Mouse (Mus musculus): ENCODE measurements around the gene Snn. TPM values are rescaled to one million over a fixed set of nuclear protein-coding genes. Genes with fewer than 3 reads are reported as not detected.

Snn gene
- polyA plus RNA-seq, 1 experiment from 2014 or later = 50.4 TPM

- 88% methylated on average over 1 of the region's 1 CpGs for WGBS
These were observed 44.2 kb downstream of the Snn start for GRCm38 (mm10) chr16:11104905-11105304.

GRCm38 (mm10) chr16:11109198-11109740 is 48.5 kb downstream of the Snn start:
- no peak overlapping the region for H3K9ac ChIP-seq (ENCODE audit: low read length)
- no peaks in the 10 kb centered on the region for H3K9me3 ChIP-seq (ENCODE audit: control insufficient read depth, low read length)
- no peak for ATAC-seq (ENCODE audit: insufficient number of reproducible peaks, insufficient read depth, low FRiP score, low read depth)
- H3K4me1 ChIP-seq (ENCODE audit: control insufficient read depth in 2 of 2, insufficient read depth in 2 of 2, low read length in 2 of 2) = no peaks in the 10 kb centered on the region
- H3K4me3 ChIP-seq (ENCODE audit: control insufficient read depth in 1 of 2, insufficient read depth in 1 of 2, low read depth in 1 of 2, low read length in 2 of 2) = no peak overlapping the region
- no peak overlapping the region for H3K27ac ChIP-seq (replicated peaks in 1 of 2; ENCODE audit: control insufficient read depth in 1 of 2, insufficient read depth in 1 of 2, low read depth in 2 of 2, low read length in 2 of 2)
- 68% methylated on average over 4 of the region's 4 CpGs for WGBS
- H3K27me3 ChIP-seq (ENCODE audit: control insufficient read depth, insufficient read depth, low read length) = no peaks in the 10 kb centered on the region
- peaks cover 44% of the 10 kb centered on the region for H3K36me3 ChIP-seq (ENCODE audit: control insufficient read depth, insufficient read depth, low read length)
- H3K4me2 ChIP-seq (ENCODE audit: low read length) = no peak overlapping the region

More at GRCm38 (mm10) chr16:11104905-11105304, 44.2 kb downstream of the Snn start:
- H3K4me1 ChIP-seq (ENCODE audit: control insufficient read depth in 2 of 2, insufficient read depth in 2 of 2, low read length in 2 of 2) = no peaks in the 10 kb centered on the region
- H3K4me3 ChIP-seq (ENCODE audit: control insufficient read depth in 1 of 2, insufficient read depth in 1 of 2, low read depth in 1 of 2, low read length in 2 of 2) = no peak overlapping the region
- no peaks in the 10 kb centered on the region for H3K9me3 ChIP-seq (ENCODE audit: control insufficient read depth, low read length)
- peaks cover 41% of the 10 kb centered on the region for H3K36me3 ChIP-seq (ENCODE audit: control insufficient read depth, insufficient read depth, low read length)
- H3K9ac ChIP-seq (ENCODE audit: low read length) = no peak overlapping the region
- H3K27ac ChIP-seq (replicated peaks in 1 of 2; ENCODE audit: control insufficient read depth in 1 of 2, insufficient read depth in 1 of 2, low read depth in 2 of 2, low read length in 2 of 2) = no peak overlapping the region
- no peak for ATAC-seq (ENCODE audit: insufficient number of reproducible peaks, insufficient read depth, low FRiP score, low read depth)
- H3K27me3 ChIP-seq (ENCODE audit: control insufficient read depth, insufficient read depth, low read length) = no peaks in the 10 kb centered on the region
- no peak overlapping the region for H3K4me2 ChIP-seq (ENCODE audit: low read length)

GRCm38 (mm10) chr16:11122625-11123024 is 61.9 kb downstream of the Snn start:
- Histone ChIP-seq H3K4me2 (ENCODE audit: low read length) (no peak overlapping the region), H3K27ac (replicated peaks in 1 of 2; ENCODE audit: control insufficient read depth in 1 of 2, insufficient read depth in 1 of 2, low read depth in 2 of 2, low read length in 2 of 2) (no peak overlapping the region), H3K9me3 (ENCODE audit: control insufficient read depth, low read length) (no peaks in the 10 kb centered on the region), H3K4me1 (ENCODE audit: control insufficient read depth in 2 of 2, insufficient read depth in 2 of 2, low read length in 2 of 2) (no peaks in the 10 kb centered on the region), H3K27me3 (ENCODE audit: control insufficient read depth, insufficient read depth, low read length) (no peaks in the 10 kb centered on the region), H3K36me3 (ENCODE audit: control insufficient read depth, insufficient read depth, low read length) (peaks cover 82% of the 10 kb centered on the region), H3K4me3 (ENCODE audit: control insufficient read depth in 1 of 2, insufficient read depth in 1 of 2, low read depth in 1 of 2, low read length in 2 of 2) (no peak overlapping the region), H3K9ac (ENCODE audit: low read length) (no peak overlapping the region)
- WGBS = 90% methylated on average over 2 of the region's 2 CpGs
- ATAC-seq (ENCODE audit: insufficient number of reproducible peaks, insufficient read depth, low FRiP score, low read depth) = no peak

GRCm38 (mm10) chr16:11124110-11124509 is 63.4 kb downstream of the Snn start:
- ATAC-seq (ENCODE audit: insufficient number of reproducible peaks, insufficient read depth, low FRiP score, low read depth) = no peak
- H3K4me3 ChIP-seq (ENCODE audit: control insufficient read depth in 1 of 2, insufficient read depth in 1 of 2, low read depth in 1 of 2, low read length in 2 of 2) = no peak overlapping the region
- no peak overlapping the region for H3K4me2 ChIP-seq (ENCODE audit: low read length)
- H3K27ac ChIP-seq (replicated peaks in 1 of 2; ENCODE audit: control insufficient read depth in 1 of 2, insufficient read depth in 1 of 2, low read depth in 2 of 2, low read length in 2 of 2) = no peak overlapping the region
- H3K27me3 ChIP-seq (ENCODE audit: control insufficient read depth, insufficient read depth, low read length) = no peaks in the 10 kb centered on the region
- peaks cover 82% of the 10 kb centered on the region for H3K36me3 ChIP-seq (ENCODE audit: control insufficient read depth, insufficient read depth, low read length)
- H3K9ac ChIP-seq (ENCODE audit: low read length) = no peak overlapping the region
- WGBS = 89% methylated on average over 1 of the region's 1 CpGs
- H3K9me3 ChIP-seq (ENCODE audit: control insufficient read depth, low read length) = no peaks in the 10 kb centered on the region
- H3K4me1 ChIP-seq (ENCODE audit: control insufficient read depth in 2 of 2, insufficient read depth in 2 of 2, low read length in 2 of 2) = no peaks in the 10 kb centered on the region

Other genes with a start within 250 kb of the Snn start
- not detected in 2 replicates for gene Gm11172, start 248.0 kb upstream of the Snn start, polyA plus RNA-seq (2014; fragmentation: Nextera tagmentation; extraction: Ambion mirVana)
- 2.8 and 3.3 TPM in 2 replicates for gene Rmi2, start 225.9 kb upstream of the Snn start, polyA plus RNA-seq (2014; fragmentation: Nextera tagmentation; extraction: Ambion mirVana)
- 71.8 and 75.7 TPM in 2 replicates for gene Litaf, start 5.2 kb downstream of the Snn start, polyA plus RNA-seq (2014; fragmentation: Nextera tagmentation; extraction: Ambion mirVana)
- 31.9 and 33.8 TPM in 2 replicates for gene Txndc11, start 73.7 kb downstream of the Snn start, polyA plus RNA-seq (2014; fragmentation: Nextera tagmentation; extraction: Ambion mirVana)
- 70.6 and 72.1 TPM in 2 replicates for gene Zc3h7a, start 115.4 kb downstream of the Snn start, polyA plus RNA-seq (2014; fragmentation: Nextera tagmentation; extraction: Ambion mirVana)
- 119 and 124 TPM in 2 replicates for gene Rsl1d1, start 142.4 kb downstream of the Snn start, polyA plus RNA-seq (2014; fragmentation: Nextera tagmentation; extraction: Ambion mirVana)
- gene Gspt1, start 193.4 kb downstream of the Snn start, polyA plus RNA-seq (2014; fragmentation: Nextera tagmentation; extraction: Ambion mirVana) = 56.6 and 58.1 TPM in 2 replicates